8 mouse cellular contexts compared by ENCODE assay signal in genomic region chr16:11012571-11013463, GRCm38 (mm10). TPM values are rescaled to one million over a fixed set of nuclear protein-coding genes. Genes with fewer than 3 reads are reported as not detected.
A peak's percentile ranks its signal among the peaks of the same experiment; 100 is the strongest.
DNase-seq lines count a peak whose midpoint lies in the region; ATAC-seq and TF ChIP-seq lines count a peak whose summit lies in the region.

No protein-coding gene starts in this region.

- H3K4me1 ChIP-seq in forebrain, embryonic 11.5 days (replicated peaks; ENCODE audit: control insufficient read depth, insufficient read depth, low read length): 0 out of 2 replicates have a peak, but pooled peaks cover 3% of the 10 kb centered on the region
- H3K4me1 ChIP-seq in heart, embryonic 13.5 days: peaks cover 49% of the 10 kb centered on the region
- H3K4me1 ChIP-seq in lung, adult 2 months (ENCODE audit: control insufficient read depth, insufficient read depth, low read length): peaks cover 19% of the 10 kb centered on the region

- DNase-seq in CD4-positive helper T cell, adult 2 months (ENCODE audit: low read depth, low spot score): peak; percentile 84
- DNase-seq in adrenal gland, postnatal 10 days: peak; percentile 76
- DNase-seq in forebrain, embryonic 11.5 days (ENCODE audit: low spot score): no peak
- DNase-seq in kidney, postnatal 14 days: peak; percentile 74
- peak; percentile 47 for DNase-seq in lung, adult 2 months
- DNase-seq in thymus, postnatal 4 days: peak; percentile 45

- no peak for TF ChIP-seq CTCF in lung, adult 2 months (IDR thresholded peaks at IDR 0.05; ENCODE audit: insufficient read depth, low read length)

- no peak overlapping the region for H3K4me2 ChIP-seq in forebrain, embryonic 11.5 days (ENCODE audit: low read depth, low read length, severe bottlenecking)
- H3K4me2 ChIP-seq in heart, embryonic 13.5 days: peak overlapping the region; percentile 30

- no peaks in the 10 kb centered on the region for H3K9me3 ChIP-seq in forebrain, embryonic 11.5 days (ENCODE audit: control insufficient read depth, low read length)
- no peaks in the 10 kb centered on the region for H3K9me3 ChIP-seq in heart, embryonic 13.5 days

- H3K27ac ChIP-seq in forebrain, embryonic 11.5 days (ENCODE audit: low read depth, low read length): no peak overlapping the region
- peak overlapping the region; percentile 80 for H3K27ac ChIP-seq in heart, embryonic 13.5 days (replicated peaks)

- no peak overlapping the region for H3K4me3 ChIP-seq in forebrain, embryonic 11.5 days (ENCODE audit: low read depth, low read length)
- no peak overlapping the region for H3K4me3 ChIP-seq in heart, embryonic 13.5 days
- no peak overlapping the region for H3K4me3 ChIP-seq in lung, adult 2 months (replicated peaks; ENCODE audit: extremely low read depth, low read depth, low read length)

- TF ChIP-seq POLR2A in lung, adult 2 months (IDR thresholded peaks at IDR 0.05; ENCODE audit: borderline replicate concordance, extremely low read depth, low read depth, low read length): no peak

- H3K27me3 ChIP-seq in forebrain, embryonic 11.5 days (ENCODE audit: control insufficient read depth, insufficient read depth, low read length): no peaks in the 10 kb centered on the region
- H3K27me3 ChIP-seq in heart, embryonic 13.5 days (replicated peaks): no peaks in the 10 kb centered on the region

- H3K9ac ChIP-seq in forebrain, embryonic 11.5 days (ENCODE audit: low read length): no peak overlapping the region
- no peak overlapping the region for H3K9ac ChIP-seq in heart, embryonic 13.5 days

- H3K36me3 ChIP-seq in forebrain, embryonic 11.5 days (ENCODE audit: control insufficient read depth, insufficient read depth, low read length): no peaks in the 10 kb centered on the region
- no peaks in the 10 kb centered on the region for H3K36me3 ChIP-seq in heart, embryonic 13.5 days

- 0 out of 2 replicates have a peak, but pooled peaks have one; percentile 28 for ATAC-seq in forebrain, embryonic 11.5 days (replicated peaks; ENCODE audit: low FRiP score)
- no peak for ATAC-seq in heart, embryonic 13.5 days (ENCODE audit: extremely low read depth, insufficient number of reproducible peaks, low FRiP score, low TSS enrichment)
- peak; percentile 76 for ATAC-seq in neutrophil, adult 5-6 weeks (ENCODE audit: extremely low read depth, insufficient number of reproducible peaks, low FRiP score, poor library complexity, severe bottlenecking)

- WGBS in forebrain, embryonic 11.5 days: 71% methylated on average over 11 of the region's 11 CpGs
- 52% methylated on average over 11 of the region's 11 CpGs for WGBS in heart, embryonic 13.5 days
- WGBS in lung, adult 2 months: 46% methylated on average over 11 of the region's 11 CpGs

RNA-seq across cellular contexts. Expression of gene Snn, which starts 47.9 kb away (rescaled TPM):
- 10 to 100 TPM; 23.2 to 27.3 TPM for total RNA-seq in adrenal gland, postnatal 10 days (2021)
- 95.9 and 104 TPM in 2 replicates for polyA plus RNA-seq in forebrain, embryonic 11.5 days (2014; fragmentation: Nextera tagmentation; extraction: Ambion mirVana)
- 40.1 and 40.3 TPM in 2 replicates for polyA plus RNA-seq in heart, embryonic 13.5 days (2015; fragmentation: Nextera tagmentation; extraction: Ambion mirVana)
- polyA plus RNA-seq in lung, adult 2 months (2012; rRNA removed): 41.8 and 50.6 TPM in 2 replicates
- 214 and 226 TPM in 2 replicates for total RNA-seq in neutrophil, adult 5-6 weeks (2017)

RNA-seq across cellular contexts. Expression of gene Litaf, which starts 53.1 kb away (rescaled TPM):
- 10 to 100 TPM; 47.5 to 51.3 TPM for total RNA-seq in adrenal gland, postnatal 10 days (2021)
- polyA plus RNA-seq in forebrain, embryonic 11.5 days (2014; fragmentation: Nextera tagmentation; extraction: Ambion mirVana): 52.0 and 57.4 TPM in 2 replicates
- 66.2 and 70.0 TPM in 2 replicates for polyA plus RNA-seq in heart, embryonic 13.5 days (2015; fragmentation: Nextera tagmentation; extraction: Ambion mirVana)
- polyA plus RNA-seq in lung, adult 2 months (2012; rRNA removed): 207 and 215 TPM in 2 replicates
- 208 and 209 TPM in 2 replicates for total RNA-seq in neutrophil, adult 5-6 weeks (2017)
